Mouse (Mus musculus): ENCODE measurements around the gene Tmem189. TPM values are rescaled to one million over a fixed set of nuclear protein-coding genes. Genes with fewer than 3 reads are reported as not detected.

Tmem189 gene
- total RNA-seq (2023): 83.9 TPM

DNA sequence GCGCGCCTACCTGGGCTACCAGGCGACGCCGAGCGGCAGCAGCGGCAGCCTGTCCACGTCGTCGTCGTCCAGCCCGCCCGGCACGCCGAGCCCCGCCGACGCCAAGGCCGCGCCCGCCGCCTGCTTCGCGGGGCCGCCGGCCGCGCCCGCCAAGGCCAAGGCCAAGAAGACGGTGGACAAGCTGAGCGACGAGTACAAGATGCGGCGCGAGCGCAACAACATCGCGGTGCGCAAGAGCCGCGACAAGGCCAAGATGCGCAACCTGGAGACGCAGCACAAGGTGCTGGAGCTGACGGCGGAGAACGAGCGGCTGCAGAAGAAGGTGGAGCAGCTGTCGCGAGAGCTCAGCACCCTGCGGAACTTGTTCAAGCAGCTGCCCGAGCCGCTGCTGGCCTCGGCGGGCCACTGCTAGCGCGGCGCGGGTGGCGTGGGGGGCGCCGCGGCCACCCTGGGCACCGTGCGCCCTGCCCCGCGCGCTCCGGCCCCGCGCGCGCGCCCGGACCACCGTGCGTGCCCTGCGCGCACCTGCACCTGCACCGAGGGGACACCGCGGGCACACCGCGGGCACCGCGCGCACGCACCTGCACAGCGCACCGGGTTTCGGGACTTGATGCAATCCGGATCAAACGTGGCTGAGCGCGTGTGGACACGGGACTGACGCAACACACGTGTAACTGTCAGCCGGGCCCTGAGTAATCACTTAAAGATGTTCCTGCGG is at the start of gene Tmem189:
Gene Tmem189, minus strand, starts transcription at position 322 of the 718 bp plus-strand sequence.

DNA sequence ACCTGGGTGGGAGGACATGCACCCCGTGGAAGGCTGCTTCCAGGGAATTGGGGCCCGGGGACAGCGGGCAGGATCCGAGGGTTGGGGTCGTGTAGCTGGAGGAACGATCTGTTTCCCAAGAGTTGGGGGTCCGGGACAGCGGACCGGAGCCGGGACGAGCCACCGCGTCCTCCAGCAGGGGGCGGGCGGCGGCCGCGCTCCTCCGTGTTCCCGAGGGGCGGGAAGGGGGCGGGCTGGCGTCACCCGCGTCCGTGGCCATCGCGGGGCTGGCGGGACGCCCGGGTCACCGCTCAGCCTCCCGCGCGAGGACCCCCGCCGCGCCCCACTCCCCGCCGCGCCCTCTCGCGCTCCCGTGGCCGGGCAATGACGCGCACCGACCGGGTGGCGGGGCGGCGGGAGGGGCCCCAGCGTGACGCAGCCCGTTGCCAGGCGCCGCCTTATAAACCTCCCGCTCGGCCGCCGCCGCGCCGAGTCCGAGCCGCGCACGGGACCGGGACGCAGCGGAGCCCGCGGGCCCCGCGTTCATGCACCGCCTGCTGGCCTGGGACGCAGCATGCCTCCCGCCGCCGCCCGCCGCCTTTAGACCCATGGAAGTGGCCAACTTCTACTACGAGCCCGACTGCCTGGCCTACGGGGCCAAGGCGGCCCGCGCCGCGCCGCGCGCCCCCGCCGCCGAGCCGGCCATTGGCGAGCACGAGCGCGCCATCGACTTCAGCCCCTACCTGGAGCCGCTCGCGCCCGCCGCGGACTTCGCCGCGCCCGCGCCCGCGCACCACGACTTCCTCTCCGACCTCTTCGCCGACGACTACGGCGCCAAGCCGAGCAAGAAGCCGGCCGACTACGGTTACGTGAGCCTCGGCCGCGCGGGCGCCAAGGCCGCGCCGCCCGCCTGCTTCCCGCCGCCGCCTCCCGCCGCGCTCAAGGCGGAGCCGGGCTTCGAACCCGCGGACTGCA is 847 bp downstream of the Tmem189 start, which contains the start of gene Cebpb:
Gene Cebpb, plus strand, starts transcription at position 418 of the 954 bp plus-strand sequence.

DNA sequence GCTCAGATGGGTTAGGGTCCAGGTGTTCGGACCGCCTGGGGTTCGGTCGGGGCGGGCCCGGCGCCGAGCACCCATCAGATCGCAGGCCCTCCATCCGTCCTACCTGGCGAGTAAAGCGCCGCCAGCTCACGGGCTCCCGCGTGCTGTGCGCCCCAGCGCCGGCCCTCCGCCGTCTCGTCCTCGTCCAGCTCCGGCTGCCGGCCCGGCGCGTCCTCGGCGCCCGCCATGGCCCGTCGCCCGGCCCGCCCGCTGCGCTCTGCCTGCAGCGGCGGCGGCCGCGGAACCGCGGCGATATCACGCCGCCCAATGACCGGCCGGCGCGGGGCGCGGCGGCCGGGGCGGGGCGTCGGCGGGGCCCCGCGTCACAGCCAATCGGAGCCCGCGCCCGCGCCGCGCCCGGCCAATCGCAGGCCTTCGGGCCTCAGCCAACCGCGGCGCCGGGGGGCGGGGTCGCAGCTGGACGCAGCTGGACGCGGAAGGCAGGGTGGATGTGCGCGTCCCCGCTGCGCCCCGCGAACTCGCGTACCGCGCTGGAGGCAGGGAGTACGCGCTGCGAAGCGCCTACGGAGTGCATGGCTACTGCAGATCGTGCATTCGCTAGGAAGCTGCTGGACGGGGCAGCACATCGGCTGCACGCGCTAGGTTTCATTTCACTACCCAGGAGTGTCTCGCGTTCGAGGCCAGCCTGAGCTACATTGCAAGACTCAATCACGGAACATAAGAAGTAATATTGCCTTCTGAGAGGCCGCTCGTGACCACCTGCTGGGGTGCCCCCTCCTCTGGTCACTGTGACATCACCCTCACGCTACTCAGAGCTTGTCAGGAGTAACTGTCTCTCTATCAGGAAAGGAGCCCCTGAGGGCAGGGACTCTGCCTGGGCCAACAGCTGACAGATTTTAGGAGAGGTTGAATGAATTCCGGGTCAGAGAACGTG is 28.1 kb downstream of the Tmem189 start, which contains the start of gene Gm20431:
Gene Gm20431, minus strand, starts transcription at position 227 of the 934 bp plus-strand sequence.

DNA sequence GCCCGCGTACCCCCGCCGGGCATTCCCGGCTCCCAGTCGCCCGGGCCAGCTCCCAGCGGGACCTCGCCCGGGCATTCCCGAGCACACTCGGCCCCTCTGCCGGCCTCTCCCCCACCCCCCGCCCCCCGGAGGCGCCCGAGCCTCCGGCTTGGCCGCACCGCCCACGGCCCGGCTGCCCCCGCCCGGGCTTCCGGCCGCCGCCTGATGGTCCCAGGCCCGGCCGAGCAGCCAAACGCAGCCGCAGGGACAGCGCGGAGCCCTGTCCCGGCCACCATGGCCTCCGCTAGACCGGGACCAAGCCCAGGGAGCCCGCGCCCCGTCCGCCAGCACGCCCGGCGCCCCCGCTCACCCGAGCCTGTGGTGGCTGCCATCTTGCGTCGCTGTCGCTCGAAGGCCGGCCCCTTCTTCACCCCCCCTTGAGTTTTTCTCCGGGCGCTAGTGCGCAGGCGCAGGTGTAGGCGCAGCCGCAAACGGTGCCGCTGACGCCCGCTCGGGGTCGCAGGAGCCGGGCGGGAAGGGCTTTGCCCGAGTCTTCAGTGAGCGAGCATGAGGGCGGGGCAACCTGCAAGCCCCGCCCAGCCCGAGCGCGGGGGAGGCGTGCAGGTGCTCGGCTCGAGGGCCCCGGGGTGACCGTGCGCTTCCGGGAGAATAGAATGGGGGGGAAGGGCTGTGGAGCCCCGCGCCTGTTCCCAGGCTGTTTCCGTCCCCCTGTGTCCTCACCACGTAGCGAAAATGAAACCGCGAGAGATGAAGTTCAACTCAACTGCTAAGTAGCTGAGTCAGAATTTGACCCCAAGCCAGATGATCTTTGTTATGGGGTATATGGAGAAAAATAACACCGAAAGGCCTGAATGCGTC is 57.8 kb downstream of the Tmem189 start, which contains the start of gene Ube2v1:
Gene Ube2v1, minus strand, starts transcription at position 505 of the 858 bp plus-strand sequence.

Other genes with a start within 250 kb of the Tmem189 start
- 113 TPM for gene Rnf114, start 197.2 kb downstream of the Tmem189 start, total RNA-seq (2023)
- gene Spata2, start 196.9 kb downstream of the Tmem189 start, total RNA-seq (2023): 41.6 TPM
- gene Snai1, start 151.6 kb downstream of the Tmem189 start, total RNA-seq (2023): 1.2 TPM
- 117 TPM for gene Ube2v1, start 57.7 kb downstream of the Tmem189 start, total RNA-seq (2023)
- 20.1 TPM for gene Gm20431, start 28.3 kb downstream of the Tmem189 start, total RNA-seq (2023)
- gene Cebpb, start 907 bp downstream of the Tmem189 start, total RNA-seq (2023): 35.9 TPM
- 111 TPM for gene Ptpn1, start 242.2 kb upstream of the Tmem189 start, total RNA-seq (2023)